Mouse (Mus musculus): Measurements from ENCODE around the gene Ncapd2. TPM values are rescaled to one million over a fixed set of nuclear protein-coding genes. Genes with fewer than 3 reads are reported as not detected.

Gene Ncapd2
- polyA plus RNA-seq, 1 experiment from 2014 or later, result 58.6 TPM

DNA sequence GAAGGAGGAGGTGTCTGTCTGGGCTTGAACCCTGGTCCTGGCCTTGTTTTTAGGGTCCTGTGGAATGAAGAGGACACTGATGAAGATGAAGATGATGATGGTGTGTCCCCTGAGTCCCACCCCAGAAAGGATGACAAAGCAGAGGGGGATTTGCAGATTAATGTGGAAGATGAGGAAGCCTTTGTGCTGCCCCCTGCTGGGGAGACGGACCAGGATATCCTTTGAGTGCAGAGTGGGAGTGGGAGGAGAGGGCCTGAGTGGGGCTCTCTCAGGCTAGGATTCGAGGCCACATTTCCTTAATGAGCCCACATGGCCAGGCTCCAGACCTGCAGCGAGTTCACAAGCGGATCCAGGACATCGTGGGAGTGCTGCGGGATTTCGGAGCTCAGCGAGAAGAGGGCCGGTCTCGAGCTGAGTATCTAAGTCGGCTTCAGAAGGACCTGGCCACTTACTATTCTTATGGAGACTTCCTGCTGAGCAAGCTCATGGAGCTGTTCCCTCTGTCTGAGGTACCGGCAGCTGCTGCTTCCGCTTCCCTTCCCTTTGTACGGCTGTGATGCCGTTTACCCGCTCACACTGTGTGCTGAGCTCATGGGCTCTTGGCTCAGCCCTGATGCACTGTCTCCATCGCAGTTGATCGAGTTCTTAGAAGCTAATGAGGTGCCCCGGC, 54.4 kb downstream of the Ncapd2 start:
- WGBS, result 87% methylated on average over 19 of the region's 19 CpGs
- Histone ChIP-seq H3K27me3 (replicated peaks) (no peaks in the 10 kb centered on the region), H3K27ac (no peak overlapping the region), H3K4me1 (peaks cover 12% of the 10 kb centered on the region), H3K4me3 (no peak overlapping the region), H3K36me3 (replicated peaks) (peaks cover 52% of the 10 kb centered on the region), H3K4me2 (no peak overlapping the region), H3K9ac (no peak overlapping the region), H3K9me3 (no peaks in the 10 kb centered on the region)
- no peak for ATAC-seq (replicated peaks)

DNA sequence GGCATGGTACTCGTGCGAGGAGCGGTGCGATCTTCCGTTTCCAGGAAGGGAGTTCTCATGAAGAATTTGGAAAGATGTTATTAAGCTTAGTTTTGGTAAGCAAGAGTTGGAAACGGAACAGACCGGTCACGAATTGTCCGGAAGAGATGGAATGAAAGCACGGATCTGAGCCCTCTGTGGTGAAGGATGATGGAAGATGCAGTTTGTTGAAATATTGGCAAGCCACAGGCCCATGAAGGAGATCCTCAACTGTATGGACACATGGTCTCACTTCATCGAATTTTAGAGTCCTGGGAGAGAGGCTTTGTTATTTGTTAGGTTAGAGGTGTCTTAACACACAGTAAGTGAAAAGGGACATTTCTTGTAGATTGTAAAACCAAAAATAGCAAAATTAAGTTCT, 59.0 kb downstream of the Ncapd2 start:
- no peak for ATAC-seq (replicated peaks)
- Histone ChIP-seq H3K4me2 (peak overlapping the region; percentile 67), H3K36me3 (replicated peaks) (peaks cover 44% of the 10 kb centered on the region), H3K4me3 (peak overlapping the region; percentile 67), H3K9ac (peak overlapping the region; percentile 68), H3K4me1 (peaks cover 16% of the 10 kb centered on the region), H3K27me3 (replicated peaks) (no peaks in the 10 kb centered on the region), H3K27ac (no peak overlapping the region), H3K9me3 (no peaks in the 10 kb centered on the region)
- 10% methylated on average over 11 of the region's 11 CpGs for WGBS

DNA sequence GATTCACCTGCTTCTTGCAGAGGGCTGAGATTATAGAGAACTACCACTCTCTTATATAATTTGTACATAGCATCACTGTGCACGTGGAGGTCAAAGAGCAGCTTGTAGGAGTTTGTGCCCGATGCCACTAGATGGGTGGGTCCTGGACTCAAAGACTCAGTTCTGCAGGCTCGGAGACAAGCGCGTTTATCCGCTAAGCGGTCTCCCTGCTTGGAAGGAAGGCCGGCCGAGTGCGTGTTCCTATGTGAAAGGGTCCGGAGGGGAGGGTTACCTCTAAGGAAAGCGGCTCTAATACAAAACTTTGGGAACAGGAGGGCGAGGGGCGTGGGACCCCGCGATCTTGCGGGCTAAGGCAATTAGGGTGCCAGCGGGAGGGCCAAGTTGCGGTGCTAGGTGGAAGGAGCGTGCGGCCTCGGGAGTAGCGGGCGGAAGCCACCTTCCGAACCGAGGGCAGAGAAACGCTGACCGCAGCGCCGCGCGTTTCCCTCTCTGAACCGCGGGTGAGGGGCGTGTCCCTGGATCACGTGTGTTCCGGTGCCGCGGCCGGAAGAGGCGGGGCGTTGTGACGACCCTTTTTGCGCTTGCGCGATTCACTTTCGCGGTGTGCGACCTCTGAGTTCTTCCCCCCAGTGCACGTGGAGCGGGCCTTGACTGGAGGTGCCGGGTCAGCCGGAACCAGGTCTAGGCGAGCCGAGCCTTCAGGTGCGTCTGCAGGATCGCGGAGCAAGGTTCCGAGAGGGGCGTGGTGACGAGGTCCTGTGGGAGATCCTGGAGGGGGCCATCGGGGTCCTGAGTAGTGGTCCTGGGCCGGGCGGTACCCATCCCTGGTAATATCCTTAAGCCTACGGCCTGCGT, 60.0 kb downstream of the Ncapd2 start, which contains the start of gene Nop2:
TSS of gene Nop2 (plus strand) at position 608 of the 855 bp plus-strand sequence.
- WGBS, result under 1% methylated on average over 66 of the region's 66 CpGs
- ATAC-seq (replicated peaks), result peak; percentile 94

DNA sequence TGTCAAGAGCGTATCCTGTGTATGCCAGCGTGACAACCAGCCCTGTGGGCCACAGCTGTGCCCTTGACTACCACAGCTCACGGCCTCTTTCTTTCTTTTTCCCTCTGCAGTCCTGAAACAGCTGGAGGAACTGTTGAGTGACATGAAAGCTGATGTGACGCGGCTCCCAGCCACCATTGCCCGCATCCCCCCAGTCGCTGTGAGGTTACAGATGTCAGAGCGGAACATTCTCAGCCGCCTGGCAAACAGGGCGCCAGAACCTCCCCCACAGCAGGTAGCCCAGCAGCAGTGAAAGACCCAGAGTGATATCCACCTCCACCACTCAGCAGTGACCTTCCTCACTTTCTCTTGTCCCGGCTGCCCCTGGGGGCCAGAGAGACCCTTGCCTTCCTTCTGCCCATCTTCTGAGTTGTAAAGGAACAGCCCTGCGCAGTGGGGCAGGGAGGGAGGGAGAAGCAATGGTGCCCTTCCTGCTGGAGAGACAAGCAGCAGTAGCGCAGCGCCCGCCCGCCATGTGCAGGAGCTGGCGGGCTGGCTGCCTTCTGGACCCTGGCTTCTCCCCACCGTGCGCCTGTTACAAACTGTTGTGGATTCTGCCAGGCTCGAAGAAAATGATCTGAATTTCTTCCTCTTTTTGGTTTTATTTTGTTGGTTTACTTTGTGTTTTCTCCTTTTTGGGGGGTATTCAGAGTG, 61.6 kb downstream of the Ncapd2 start:
- H3K36me3 ChIP-seq (replicated peaks), result peaks cover 52% of the 10 kb centered on the region
- H3K4me1 ChIP-seq, result peaks cover 16% of the 10 kb centered on the region
- H3K4me2 ChIP-seq, result no peak overlapping the region
- H3K4me3 ChIP-seq, result no peak overlapping the region
- H3K9me3 ChIP-seq, result no peaks in the 10 kb centered on the region
- H3K9ac ChIP-seq, result no peak overlapping the region
- H3K27ac ChIP-seq, result no peak overlapping the region
- no peaks in the 10 kb centered on the region for H3K27me3 ChIP-seq (replicated peaks)
- ATAC-seq (replicated peaks), result no peak
- 83% methylated on average over 20 of the region's 20 CpGs for WGBS

More for the DNA sequence above, 60.0 kb downstream of the Ncapd2 start, which contains the start of gene Nop2:
- peak within 1 kb of the TSS; percentile 67 for H3K4me3 ChIP-seq
- no peaks in the 10 kb centered on the region for H3K27me3 ChIP-seq (replicated peaks)
- peak within 1 kb of the TSS; percentile 68 for H3K9ac ChIP-seq
- H3K4me2 ChIP-seq, result peak within 1 kb of the TSS; percentile 67
- H3K27ac ChIP-seq, result peak within 1 kb of the TSS; percentile 87
- H3K9me3 ChIP-seq, result no peaks in the 10 kb centered on the region
- peaks cover 16% of the 10 kb centered on the region for H3K4me1 ChIP-seq
- peaks cover 44% of the 10 kb centered on the region for H3K36me3 ChIP-seq (replicated peaks)

DNA sequence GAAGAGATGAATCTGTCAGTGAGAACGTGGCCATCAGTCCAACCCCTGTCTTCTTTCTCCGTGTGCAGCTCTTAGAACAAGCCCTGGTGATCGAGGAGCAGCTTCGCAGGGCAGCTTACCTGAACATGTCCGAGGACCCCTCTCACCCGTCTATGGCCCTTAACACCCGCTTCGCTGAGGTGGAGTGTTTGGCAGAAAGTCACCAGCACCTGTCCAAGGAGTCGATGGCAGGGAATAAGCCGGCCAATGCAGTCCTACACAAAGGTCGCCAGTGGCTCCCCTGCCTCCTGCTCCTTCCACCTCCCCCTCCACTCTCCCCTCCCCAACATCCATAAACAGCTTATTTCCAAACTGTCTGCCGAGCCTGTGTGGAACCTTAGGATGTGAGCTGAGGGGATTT, 62.8 kb downstream of the Ncapd2 start:
- Histone ChIP-seq H3K9me3 (no peaks in the 10 kb centered on the region), H3K36me3 (replicated peaks) (peaks cover 47% of the 10 kb centered on the region), H3K27ac (no peak overlapping the region), H3K9ac (no peak overlapping the region), H3K4me3 (no peak overlapping the region), H3K4me2 (no peak overlapping the region), H3K4me1 (peaks cover 15% of the 10 kb centered on the region), H3K27me3 (replicated peaks) (no peaks in the 10 kb centered on the region)
- no peak for ATAC-seq (replicated peaks)
- 90% methylated on average over 12 of the region's 12 CpGs for WGBS

DNA sequence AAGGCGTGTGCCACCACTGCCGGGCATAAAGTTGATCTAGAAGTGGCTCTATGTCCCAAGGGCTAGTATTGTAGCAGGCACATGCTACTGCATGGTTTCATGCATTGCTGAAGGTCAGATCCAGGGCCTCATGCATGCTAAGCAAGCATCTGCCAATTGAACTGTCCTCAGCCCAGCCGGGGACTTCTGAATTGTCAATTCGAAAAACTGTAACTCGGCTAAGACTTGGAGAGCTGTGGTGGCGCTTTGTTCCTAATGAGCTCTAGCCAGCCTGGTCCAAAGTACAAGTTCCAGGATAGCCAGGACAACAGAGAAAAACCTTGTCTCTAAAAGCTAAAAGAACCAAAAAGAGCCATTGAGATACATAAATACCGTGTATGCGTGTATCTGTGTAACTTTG, 72.1 kb downstream of the Ncapd2 start:
- no peak overlapping the region for H3K9ac ChIP-seq
- H3K36me3 ChIP-seq (replicated peaks), result peaks cover 81% of the 10 kb centered on the region
- 95% methylated on average over 8 of the region's 8 CpGs for WGBS

More for the DNA sequence above, 72.1 kb downstream of the Ncapd2 start:
- H3K4me2 ChIP-seq, result no peak overlapping the region
- no peak overlapping the region for H3K27ac ChIP-seq
- no peaks in the 10 kb centered on the region for H3K9me3 ChIP-seq
- ATAC-seq (replicated peaks), result no peak
- no peak overlapping the region for H3K4me3 ChIP-seq
- H3K27me3 ChIP-seq (replicated peaks), result no peaks in the 10 kb centered on the region
- H3K4me1 ChIP-seq, result no peaks in the 10 kb centered on the region

Small RNAs within 50 kb of the gene (microRNA-seq; reads per million reads assigned to microRNA genes)
- 1.1 reads per million for gene Mir3098
- not detected for gene Mir8113

Other genes starting within 250 kb of the Ncapd2 start
- 94.5 and 95.5 TPM in 2 replicates for gene Cops7a, start 226.2 kb downstream of the Ncapd2 start, polyA plus RNA-seq (2015; fragmentation: Nextera tagmentation; extraction: Ambion mirVana)
- 70.8 and 75.8 TPM in 2 replicates for gene Pianp, start 195.0 kb downstream of the Ncapd2 start, polyA plus RNA-seq (2015; fragmentation: Nextera tagmentation; extraction: Ambion mirVana)
- gene Zfp384, start 182.6 kb downstream of the Ncapd2 start, polyA plus RNA-seq (2015; fragmentation: Nextera tagmentation; extraction: Ambion mirVana), result 19.1 and 19.9 TPM in 2 replicates
- 165 and 178 TPM in 2 replicates for gene Ing4, start 151.9 kb downstream of the Ncapd2 start, polyA plus RNA-seq (2015; fragmentation: Nextera tagmentation; extraction: Ambion mirVana)
- gene Acrbp, start 142.0 kb downstream of the Ncapd2 start, polyA plus RNA-seq (2015; fragmentation: Nextera tagmentation; extraction: Ambion mirVana), result 18.4 and 19.6 TPM in 2 replicates
- gene Lpar5, start 123.8 kb downstream of the Ncapd2 start, polyA plus RNA-seq (2015; fragmentation: Nextera tagmentation; extraction: Ambion mirVana), result 0.56 and 0.60 TPM in 2 replicates
- gene Chd4, start 95.7 kb downstream of the Ncapd2 start, polyA plus RNA-seq (2015; fragmentation: Nextera tagmentation; extraction: Ambion mirVana), result 105 and 125 TPM in 2 replicates
- 48.4 and 49.1 TPM in 2 replicates for gene Nop2, start 59.8 kb downstream of the Ncapd2 start, polyA plus RNA-seq (2015; fragmentation: Nextera tagmentation; extraction: Ambion mirVana)
- gene Iffo1, start 46.5 kb downstream of the Ncapd2 start, polyA plus RNA-seq (2015; fragmentation: Nextera tagmentation; extraction: Ambion mirVana), result 22.0 and 23.3 TPM in 2 replicates
- gene Gapdh, start 25.2 kb downstream of the Ncapd2 start, polyA plus RNA-seq (2015; fragmentation: Nextera tagmentation; extraction: Ambion mirVana), result 1,389 and 1,453 TPM in 2 replicates
- gene Mrpl51, start 100 bp upstream of the Ncapd2 start, polyA plus RNA-seq (2015; fragmentation: Nextera tagmentation; extraction: Ambion mirVana), result 129 and 131 TPM in 2 replicates
- gene Vamp1, start 23.9 kb upstream of the Ncapd2 start, polyA plus RNA-seq (2015; fragmentation: Nextera tagmentation; extraction: Ambion mirVana), result 15.5 and 16.5 TPM in 2 replicates
- gene Tapbpl, start 40.2 kb upstream of the Ncapd2 start, polyA plus RNA-seq (2015; fragmentation: Nextera tagmentation; extraction: Ambion mirVana), result 6.3 TPM in 2 replicates
- gene Cd27, start 45.3 kb upstream of the Ncapd2 start, polyA plus RNA-seq (2015; fragmentation: Nextera tagmentation; extraction: Ambion mirVana), result 1.4 and 2.3 TPM in 2 replicates
- gene Tuba3a, start 94.3 kb upstream of the Ncapd2 start, polyA plus RNA-seq (2015; fragmentation: Nextera tagmentation; extraction: Ambion mirVana), result not detected in 2 replicates
- gene Ltbr, start 122.2 kb upstream of the Ncapd2 start, polyA plus RNA-seq (2015; fragmentation: Nextera tagmentation; extraction: Ambion mirVana), result 14.2 and 16.4 TPM in 2 replicates
- 0.70 and 0.72 TPM in 2 replicates for gene Scnn1a, start 129.0 kb upstream of the Ncapd2 start, polyA plus RNA-seq (2015; fragmentation: Nextera tagmentation; extraction: Ambion mirVana)
- 11.6 and 14.6 TPM in 2 replicates for gene Tnfrsf1a, start 157.7 kb upstream of the Ncapd2 start, polyA plus RNA-seq (2015; fragmentation: Nextera tagmentation; extraction: Ambion mirVana)
- gene Plekhg6, start 189.1 kb upstream of the Ncapd2 start, polyA plus RNA-seq (2015; fragmentation: Nextera tagmentation; extraction: Ambion mirVana), result 0.23 and 0.32 TPM in 2 replicates

Measured in midbrain, embryonic 15.5 days (tissue).